Mouse (Mus musculus): ENCODE results near the gene Tmem132c.

Tmem132c gene

GRCm38 (mm10) chr5:127241136-127241924, at the start of gene Tmem132c:
Gene Tmem132c (plus strand): TSS chr5:127241808.
- no peak for DNase-seq (ENCODE audit: low spot score in 2 of 2)

- no peak for DNase-seq (ENCODE audit: low spot score in 2 of 2)
Measured at GRCm38 (mm10) chr5:127191881-127192280, 49.7 kb upstream of the Tmem132c start.

DNA sequence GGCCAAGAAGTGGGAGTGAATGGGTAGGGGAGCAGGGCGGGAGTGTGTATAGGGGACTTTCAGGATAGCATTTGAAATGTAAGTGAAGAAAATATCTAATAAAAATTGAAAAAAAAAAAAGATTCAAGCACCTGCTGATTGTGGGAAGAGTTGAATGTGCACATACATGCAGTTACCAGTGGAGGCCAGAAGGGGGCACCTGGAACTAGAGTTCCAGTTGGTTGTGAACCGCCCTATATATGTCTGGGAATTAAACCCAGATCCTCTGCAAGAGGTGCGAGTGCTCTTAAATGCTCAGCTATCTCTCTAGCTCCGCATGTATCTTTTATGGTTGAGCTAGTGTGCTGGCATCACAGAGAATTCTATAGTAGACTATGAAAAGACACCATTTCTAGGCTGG, 42.8 kb upstream of the Tmem132c start:
- no peak for DNase-seq (ENCODE audit: low spot score in 2 of 2)

DNA sequence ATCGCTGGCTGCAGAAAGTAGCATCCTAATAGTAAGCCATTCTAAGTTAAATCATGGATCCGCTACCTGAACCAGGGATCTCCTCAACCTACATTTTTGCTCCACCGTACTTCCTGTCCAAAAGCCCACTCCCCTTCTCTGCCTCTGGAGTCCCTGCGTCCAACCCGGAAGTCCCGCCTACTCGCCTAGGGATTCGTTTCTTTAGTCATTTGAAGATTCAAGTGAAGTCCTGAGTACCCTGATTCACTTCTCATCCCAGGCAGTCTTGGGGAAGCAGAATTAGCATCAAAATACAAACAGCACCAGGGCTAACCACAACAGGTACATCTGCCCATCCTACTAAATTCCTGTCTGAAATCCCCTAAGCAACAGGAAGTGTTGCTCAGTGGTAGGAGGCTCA, 36.7 kb upstream of the Tmem132c start:
- no peak for DNase-seq (ENCODE audit: low spot score in 2 of 2)

DNA sequence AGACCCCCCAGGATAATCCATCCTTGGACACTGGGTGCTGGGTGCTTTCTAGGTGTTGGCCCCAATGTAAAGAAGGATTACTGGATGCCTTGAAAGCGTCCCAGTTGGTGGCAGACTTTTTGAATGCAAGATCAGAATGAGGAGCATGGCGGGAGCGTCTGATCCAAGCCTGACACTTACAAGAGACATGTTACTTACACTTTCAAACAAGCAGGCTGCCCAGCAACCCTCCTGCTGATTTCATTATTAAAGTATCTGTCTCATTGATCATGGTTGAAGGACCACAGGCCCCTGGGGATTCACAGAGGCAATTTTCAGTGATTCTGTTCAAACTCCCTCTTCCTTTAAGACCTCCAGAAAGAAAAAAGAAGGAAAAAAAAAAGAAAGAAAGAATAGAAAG, 25.2 kb upstream of the Tmem132c start:
- no peak for DNase-seq (ENCODE audit: low spot score in 2 of 2)

DNA sequence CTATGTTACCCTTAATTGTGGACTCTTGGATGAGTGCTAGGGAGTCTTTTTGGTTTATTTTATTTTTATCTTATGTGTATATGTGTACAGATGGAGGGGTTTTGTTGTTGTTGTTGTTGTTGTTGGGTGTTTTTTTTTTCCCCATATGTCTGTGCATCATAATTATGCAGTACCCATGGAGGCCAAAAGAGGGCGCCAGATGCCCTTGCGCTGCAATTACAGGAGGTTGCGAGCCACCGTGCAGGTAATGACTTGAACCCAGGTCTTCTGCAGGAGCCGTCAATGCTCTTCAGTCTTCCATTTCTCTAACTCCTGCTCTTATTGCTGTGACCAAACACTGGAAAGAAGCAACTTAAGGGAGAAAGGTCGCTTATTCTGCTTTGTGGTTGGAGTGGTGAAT, 23.9 kb upstream of the Tmem132c start:
- DNase-seq (ENCODE audit: low spot score in 2 of 2): no peak

GRCm38 (mm10) chr5:127227929-127228595, 13.5 kb upstream of the Tmem132c start:
- no peak for DNase-seq (ENCODE audit: low spot score in 2 of 2)

- DNase-seq (ENCODE audit: low spot score in 2 of 2): no peak
Measured at GRCm38 (mm10) chr5:127234715-127235114, 6.9 kb upstream of the Tmem132c start.

GRCm38 (mm10) chr5:127235203-127235602, 6.4 kb upstream of the Tmem132c start:
- no peak for DNase-seq (ENCODE audit: low spot score in 2 of 2)

- DNase-seq (ENCODE audit: low spot score in 2 of 2): no peak
Measured at GRCm38 (mm10) chr5:127239706-127240105, 1.9 kb upstream of the Tmem132c start.

DNA sequence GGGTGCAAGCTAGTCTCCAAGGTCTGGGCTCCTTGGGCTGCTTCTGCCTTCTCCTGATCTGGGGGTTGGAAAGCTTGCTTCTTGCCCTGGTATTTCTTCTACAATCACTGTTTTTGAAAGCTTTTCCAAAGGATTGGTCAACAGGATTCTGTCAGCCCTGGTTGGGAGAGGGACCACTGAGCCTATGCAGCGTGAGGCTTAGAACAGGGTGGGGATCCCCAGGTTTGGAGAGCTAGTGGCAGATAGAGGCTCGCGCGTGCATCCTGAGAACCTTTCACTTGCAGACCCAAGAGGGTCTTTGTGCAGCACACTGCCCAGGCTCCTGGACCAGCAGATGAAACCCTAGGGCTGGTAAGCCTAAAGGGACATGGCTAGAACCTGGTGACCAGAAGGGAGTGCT, 962 bp upstream of the Tmem132c start:
- DNase-seq (ENCODE audit: low spot score in 2 of 2): no peak

- no peak for DNase-seq (ENCODE audit: low spot score in 2 of 2)
Measured at GRCm38 (mm10) chr5:127241925-127242762, 536 bp downstream of the Tmem132c start.

- DNase-seq (ENCODE audit: low spot score in 2 of 2): no peak
Measured at GRCm38 (mm10) chr5:127242763-127243160, 1.2 kb downstream of the Tmem132c start.

- DNase-seq (ENCODE audit: low spot score in 2 of 2): no peak
Measured at GRCm38 (mm10) chr5:127243209-127243608, 1.6 kb downstream of the Tmem132c start.

DNA sequence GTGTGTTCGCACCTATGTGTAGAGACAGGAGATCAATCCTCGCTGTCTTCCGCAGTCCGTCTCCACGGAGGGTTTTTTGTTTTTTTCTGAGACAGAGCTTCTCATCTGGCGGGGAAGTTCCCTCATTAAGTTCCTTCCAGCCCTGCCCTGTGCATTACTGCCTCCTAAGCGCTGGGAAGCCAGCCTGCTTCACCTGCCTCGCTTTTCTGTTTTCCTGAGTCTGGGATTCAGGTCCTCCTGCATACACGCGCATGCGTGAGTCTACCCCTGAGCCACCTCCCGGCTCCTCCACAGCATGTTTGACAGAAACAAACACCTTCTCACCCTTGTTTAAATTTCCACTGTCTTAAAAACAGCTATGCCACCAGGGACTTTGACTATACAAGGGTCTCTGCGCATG, 2.0 kb downstream of the Tmem132c start:
- no peak for DNase-seq (ENCODE audit: low spot score in 2 of 2)

- DNase-seq (ENCODE audit: low spot score in 2 of 2): no peak
Measured at GRCm38 (mm10) chr5:127253263-127253662, 11.7 kb downstream of the Tmem132c start.

GRCm38 (mm10) chr5:127256947-127257610, 15.5 kb downstream of the Tmem132c start:
- DNase-seq (ENCODE audit: low spot score in 2 of 2): no peak

- no peak for DNase-seq (ENCODE audit: low spot score in 2 of 2)
Measured at GRCm38 (mm10) chr5:127262136-127262535, 20.5 kb downstream of the Tmem132c start.

DNA sequence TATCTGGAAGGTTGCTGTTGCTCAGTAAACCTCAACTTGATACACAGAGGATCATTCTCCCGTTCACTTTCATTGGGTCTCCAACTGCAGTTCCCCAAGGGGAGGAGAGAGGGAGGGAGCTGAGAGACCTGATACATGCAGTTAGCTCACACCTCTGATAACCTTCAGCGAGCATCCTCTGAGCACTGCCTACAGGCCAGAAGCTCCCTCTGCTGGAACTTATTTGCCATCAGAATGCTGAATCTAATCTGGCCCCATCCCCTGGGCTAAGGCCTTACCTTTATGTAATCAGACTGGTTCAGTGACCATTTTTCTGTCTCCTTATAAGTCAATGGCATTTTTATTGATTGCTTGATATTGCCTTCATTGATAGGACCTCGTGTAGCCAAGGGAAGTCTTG, 29.5 kb downstream of the Tmem132c start:
- no peak for DNase-seq (ENCODE audit: low spot score in 2 of 2)

- DNase-seq (ENCODE audit: low spot score in 2 of 2): no peak
Measured at GRCm38 (mm10) chr5:127279462-127279861, 37.9 kb downstream of the Tmem132c start.

GRCm38 (mm10) chr5:127281186-127281585, 39.6 kb downstream of the Tmem132c start:
- no peak for DNase-seq (ENCODE audit: low spot score in 2 of 2)

Data from natural killer cell, adult 2 months (primary cell).